Mouse (Mus musculus): ENCODE measurements around the gene Rtn4ip1.
"Not testable (repeated sequence)": the region's sequence is repeated elsewhere in the genome, so short reads cannot be mapped to it uniquely, and the experiment has no call there.

The Rtn4ip1 gene

GRCm38 (mm10) chr10:43928596-43928995 is 27.0 kb downstream of the Rtn4ip1 start:
- no peak for DNase-seq (ENCODE audit: low spot score)

- DNase-seq (ENCODE audit: low spot score), result no peak
Measured at GRCm38 (mm10) chr10:43939136-43939662, 37.6 kb downstream of the Rtn4ip1 start.

- no peak for DNase-seq (ENCODE audit: low spot score)
Measured at GRCm38 (mm10) chr10:43943736-43944135, 42.1 kb downstream of the Rtn4ip1 start.

- DNase-seq (ENCODE audit: low spot score), result no peak
Measured at GRCm38 (mm10) chr10:43945435-43945834, 43.8 kb downstream of the Rtn4ip1 start.

- DNase-seq (ENCODE audit: low spot score), result peak; percentile 11
Measured at GRCm38 (mm10) chr10:43953942-43954341, 52.3 kb downstream of the Rtn4ip1 start.

- no peak for DNase-seq (ENCODE audit: low spot score)
Measured at GRCm38 (mm10) chr10:43964943-43965342, 63.3 kb downstream of the Rtn4ip1 start.

GRCm38 (mm10) chr10:43973244-43973643 is 71.6 kb downstream of the Rtn4ip1 start:
- DNase-seq (ENCODE audit: low spot score), result no peak

GRCm38 (mm10) chr10:43977353-43977752 is 75.7 kb downstream of the Rtn4ip1 start:
- no peak for DNase-seq (ENCODE audit: low spot score)

- DNase-seq (ENCODE audit: low spot score), result no peak
Measured at GRCm38 (mm10) chr10:43980080-43980479, 78.5 kb downstream of the Rtn4ip1 start.

- not testable (repeated sequence) for DNase-seq (ENCODE audit: low spot score)
Measured at GRCm38 (mm10) chr10:43980742-43981141, 79.1 kb downstream of the Rtn4ip1 start.

GRCm38 (mm10) chr10:43982470-43982869 is 80.9 kb downstream of the Rtn4ip1 start:
- no peak for DNase-seq (ENCODE audit: low spot score)

GRCm38 (mm10) chr10:43983241-43983640 is 81.6 kb downstream of the Rtn4ip1 start:
- DNase-seq (ENCODE audit: low spot score), result no peak

GRCm38 (mm10) chr10:43983866-43984265 is 82.3 kb downstream of the Rtn4ip1 start:
- DNase-seq (ENCODE audit: low spot score), result no peak

GRCm38 (mm10) chr10:43991268-43991667 is 89.7 kb downstream of the Rtn4ip1 start:
- DNase-seq (ENCODE audit: low spot score), result no peak

- DNase-seq (ENCODE audit: low spot score), result no peak
Measured at GRCm38 (mm10) chr10:43992506-43992905, 90.9 kb downstream of the Rtn4ip1 start.

- no peak for DNase-seq (ENCODE audit: low spot score)
Measured at GRCm38 (mm10) chr10:43993198-43993597, 91.6 kb downstream of the Rtn4ip1 start.

GRCm38 (mm10) chr10:43995858-43996650 is 94.4 kb downstream of the Rtn4ip1 start:
- DNase-seq (ENCODE audit: low spot score), result no peak

- DNase-seq (ENCODE audit: low spot score), result no peak
Measured at GRCm38 (mm10) chr10:43997276-43997675, 95.7 kb downstream of the Rtn4ip1 start.

GRCm38 (mm10) chr10:43998023-43998422 is 96.4 kb downstream of the Rtn4ip1 start:
- DNase-seq (ENCODE audit: low spot score), result no peak

- DNase-seq (ENCODE audit: low spot score), result no peak
Measured at GRCm38 (mm10) chr10:43998503-43999082, 97.0 kb downstream of the Rtn4ip1 start.

GRCm38 (mm10) chr10:44000156-44000865 is 98.7 kb downstream of the Rtn4ip1 start:
- no peak for DNase-seq (ENCODE audit: low spot score)

Measured in ovary, postnatal 10 days (tissue).